Mouse (Mus musculus) ES-E14 (cell line): Measurements from ENCODE around the gene Slc39a11. TPM values are rescaled to one million over a fixed set of nuclear protein-coding genes. Genes with fewer than 3 reads are reported as not detected.

Source experiments
- DNase-seq: peaks from one replicate; pipeline ENCODE4 v3.0.0-alpha.2; 2013; ENCODE audit warnings: low read depth, low spot score
- H3K27ac ChIP-seq: 2 replicates; pipeline ENCODE4 v1.5.1; 2012; ENCODE audit warnings: low read depth, mild to moderate bottlenecking, low read length, moderate library complexity, mixed read lengths; ENCODE audit not compliant: poor library complexity, insufficient read depth, severe bottlenecking
- H3K36me3 ChIP-seq: 2 replicates; pipeline ENCODE4 v1.6.1; 2012; ENCODE audit warnings: mild to moderate bottlenecking, low read length, moderate library complexity, mixed read lengths; ENCODE audit not compliant: control insufficient read depth, poor library complexity, insufficient read depth, severe bottlenecking
- H3K4me1 ChIP-seq, 2 experiments: fragments of 150-350 bp in 1 of 2; sonication (generic) in 1 of 2; 2 replicates each; pipeline ENCODE4 v1.6.1; 2012; ENCODE audit warnings: low read length in 2 of 2, mild to moderate bottlenecking in 1 of 2, mixed read lengths in 1 of 2; ENCODE audit not compliant: control insufficient read depth in 2 of 2, insufficient read depth in 2 of 2, poor library complexity in 1 of 2
- H3K4me3 ChIP-seq, 2 experiments: fragments of 150-350 bp in 1 of 2; sonication (generic) in 1 of 2; 2 replicates each; pipeline ENCODE4 v1.5.1; 2012; ENCODE audit warnings: low read length in 2 of 2, low read depth in 1 of 2, mild to moderate bottlenecking in 1 of 2, mixed read lengths in 1 of 2; ENCODE audit not compliant: insufficient read depth in 1 of 2, poor library complexity in 1 of 2, severe bottlenecking in 1 of 2
- H3K9ac ChIP-seq: 2 replicates; pipeline ENCODE4 v1.6.1; 2012; ENCODE audit warnings: low read depth, mild to moderate bottlenecking, low read length, mixed read lengths; ENCODE audit not compliant: poor library complexity, insufficient read depth, severe bottlenecking
- H3K9me3 ChIP-seq: fragments of 150-350 bp; sonication (generic); 2 replicates; pipeline ENCODE4 v1.6.1; 2012; ENCODE audit warnings: low read depth, mild to moderate bottlenecking, low read length; ENCODE audit not compliant: control insufficient read depth, insufficient read depth
- CHD2 ChIP-seq: IDR thresholded peaks from 2 replicates; pipeline ENCODE4 v1.6.1; 2014; ENCODE audit warnings: mild to moderate bottlenecking, low read depth, low read length, inconsistent platforms
- HCFC1 ChIP-seq: IDR thresholded peaks from 2 replicates; pipeline ENCODE4 v1.6.1; 2012; ENCODE audit warnings: low read length, inconsistent platforms, borderline replicate concordance; ENCODE audit not compliant: insufficient read depth
- MAFK ChIP-seq: IDR thresholded peaks from 2 replicates; pipeline ENCODE4 v1.6.1; 2014; ENCODE audit warnings: mild to moderate bottlenecking, low read depth, low read length, inconsistent platforms; ENCODE audit not compliant: insufficient read depth
- ZC3H11A ChIP-seq: IDR thresholded peaks from 2 replicates; pipeline ENCODE4 v1.6.1; 2012; ENCODE audit warnings: low read depth, mild to moderate bottlenecking, inconsistent platforms, low read length, borderline replicate concordance
- ZNF384 ChIP-seq: IDR thresholded peaks from 2 replicates; pipeline ENCODE4 v1.6.1; 2012; ENCODE audit warnings: low read depth, low read length, inconsistent platforms
- in situ Hi-C, 2 experiments: fragments of 600-800 bp; cut with MboI; formaldehyde crosslinking; loops; one replicate each; pipeline ENCODE4 v1.15.1; 2025; ENCODE audit warnings: low sequenced_read_pairs in 2 of 2, inconsistent platforms in 1 of 2; ENCODE audit not compliant: unreplicated experiment in 2 of 2
- total RNA-seq: library from RNA; depleted of rRNA; stranded (reverse); fragments of 300-350 nt; gene quantifications from 2 replicates; pipeline ENCODE4 v1.2.3, GENCODE M21; 2012

Gene Slc39a11
- total RNA-seq, 1 experiment = 17.0 TPM

- Histone ChIP-seq H3K9me3 (no peaks in the 10 kb centered on the region), H3K9ac (no peak overlapping the region), H3K36me3 (no peaks in the 10 kb centered on the region), H3K4me3 (no peak overlapping the region), H3K4me1 (peaks cover 0 to 6% of the 10 kb centered on the region in 2 experiments; a peak in 1 of 4 replicates), H3K27ac (no peak overlapping the region)
- TF ChIP-seq MAFK (no peak), ZC3H11A (no peak), HCFC1 (no peak), ZNF384 (no peak), CHD2 (no peak)
- DNase-seq = no peak
- in situ Hi-C loops = no loop called here
Observed at GRCm38 (mm10) chr11:113350583-113350982, 299.3 kb downstream of the Slc39a11 start.

- in situ Hi-C loops = no loop called here
- DNase-seq = no peak
- no peak for TF ChIP-seq ZC3H11A
- TF ChIP-seq ZNF384 = no peak
- TF ChIP-seq HCFC1 = no peak
- no peak for TF ChIP-seq CHD2
- TF ChIP-seq MAFK = no peak
Observed at GRCm38 (mm10) chr11:113346895-113347514, 302.9 kb downstream of the Slc39a11 start.

GRCm38 (mm10) chr11:113339770-113340169 is 310.1 kb downstream of the Slc39a11 start:
- no peak overlapping the region for H3K27ac ChIP-seq
- H3K36me3 ChIP-seq = no peaks in the 10 kb centered on the region
- 0 out of 4 replicates have a peak, but pooled peaks cover 0 to 2% of the 10 kb centered on the region in 2 experiments for H3K4me1 ChIP-seq
- TF ChIP-seq CHD2 (no peak), ZNF384 (no peak), HCFC1 (no peak), ZC3H11A (no peak), MAFK (no peak)
- DNase-seq = no peak
- no peaks in the 10 kb centered on the region for H3K9me3 ChIP-seq
- in situ Hi-C loops = no loop called here
- H3K9ac ChIP-seq = no peak overlapping the region
- no peak overlapping the region for H3K4me3 ChIP-seq

More at GRCm38 (mm10) chr11:113346895-113347514, 302.9 kb downstream of the Slc39a11 start:
- H3K4me1 ChIP-seq = peaks cover 0 to 2% of the 10 kb centered on the region in 2 experiments; a peak in 1 of 4 replicates
- no peak overlapping the region for H3K9ac ChIP-seq
- no peak overlapping the region for H3K4me3 ChIP-seq
- H3K27ac ChIP-seq = no peak overlapping the region
- no peaks in the 10 kb centered on the region for H3K9me3 ChIP-seq
- no peaks in the 10 kb centered on the region for H3K36me3 ChIP-seq

GRCm38 (mm10) chr11:113338581-113338980 is 311.3 kb downstream of the Slc39a11 start:
- Histone ChIP-seq H3K9ac (no peak overlapping the region), H3K9me3 (no peaks in the 10 kb centered on the region), H3K36me3 (no peaks in the 10 kb centered on the region), H3K4me1 (peaks cover 0 to 9% of the 10 kb centered on the region in 2 experiments; a peak in 2 of 4 replicates), H3K27ac (no peak overlapping the region), H3K4me3 (no peak overlapping the region)
- DNase-seq = no peak
- in situ Hi-C loops = no loop called here
- TF ChIP-seq CHD2 (no peak), HCFC1 (no peak), ZC3H11A (no peak), MAFK (no peak), ZNF384 (no peak)

GRCm38 (mm10) chr11:113335706-113336105 is 314.2 kb downstream of the Slc39a11 start:
- no peaks in the 10 kb centered on the region for H3K9me3 ChIP-seq
- DNase-seq = no peak
- no peak overlapping the region for H3K9ac ChIP-seq
- H3K4me3 ChIP-seq = no peak overlapping the region
- H3K36me3 ChIP-seq = no peaks in the 10 kb centered on the region
- no peak overlapping the region for H3K27ac ChIP-seq
- no peak for TF ChIP-seq ZNF384
- TF ChIP-seq HCFC1 = no peak
- TF ChIP-seq ZC3H11A = no peak
- TF ChIP-seq MAFK = no peak
- TF ChIP-seq CHD2 = no peak
- peaks cover 0 to 9% of the 10 kb centered on the region in 2 experiments; a peak in 2 of 4 replicates for H3K4me1 ChIP-seq
- in situ Hi-C loops = no loop called here
